Comparison of ENCODE assay signal across 7 mouse cellular contexts in the genomic region with DNA sequence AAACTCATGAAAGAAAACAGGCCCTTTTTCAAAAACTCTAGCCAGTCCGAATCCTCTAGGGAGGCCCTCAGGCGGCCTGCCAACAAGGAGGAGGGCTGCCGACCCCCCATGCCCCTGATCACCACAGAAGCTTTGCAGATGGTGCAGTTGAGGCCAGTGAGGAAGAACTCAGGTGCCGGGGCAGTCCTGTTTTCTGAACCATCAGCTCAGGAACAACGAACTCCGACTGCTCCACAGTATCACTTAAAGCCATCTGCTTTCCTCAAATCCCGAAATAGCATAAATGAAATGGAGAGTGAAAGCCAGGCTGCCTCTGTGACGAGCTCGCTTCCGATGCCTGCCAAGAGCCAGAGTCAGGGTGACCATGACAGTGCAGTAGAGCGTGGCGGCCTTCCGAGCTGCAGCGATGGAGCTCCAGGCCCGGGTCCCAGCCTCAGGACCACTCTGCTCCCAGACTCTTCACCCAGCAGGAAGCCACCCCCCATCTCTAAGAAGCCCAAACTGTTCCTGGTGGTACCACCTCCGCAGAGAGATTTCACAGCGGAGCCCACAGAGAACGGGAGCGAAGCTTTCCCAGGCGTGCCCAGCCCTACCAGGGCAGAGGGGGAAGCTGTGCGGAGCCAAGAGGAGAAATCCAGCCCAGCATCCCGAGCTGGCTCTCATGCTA. TPM values are rescaled to one million over a fixed set of nuclear protein-coding genes. Genes with fewer than 3 reads are reported as not detected.
DNase-seq lines count a peak whose midpoint lies in the region; ATAC-seq lines count a peak whose summit lies in the region.

No protein-coding gene starts in this region.

- H3K4me1 ChIP-seq in embryonic facial prominence, embryonic 13.5 days = peaks cover 30% of the 10 kb centered on the region
- H3K4me1 ChIP-seq in heart, embryonic 16.5 days (ENCODE audit: control insufficient read depth, insufficient read depth, low read length) = peaks cover 19% of the 10 kb centered on the region

- H3K4me2 ChIP-seq in embryonic facial prominence, embryonic 13.5 days = no peak overlapping the region
- H3K4me2 ChIP-seq in heart, embryonic 16.5 days (ENCODE audit: low read depth, low read length) = no peak overlapping the region

- no peaks in the 10 kb centered on the region for H3K9me3 ChIP-seq in embryonic facial prominence, embryonic 13.5 days
- H3K9me3 ChIP-seq in heart, embryonic 16.5 days (replicated peaks; ENCODE audit: control insufficient read depth, low read length) = no peaks in the 10 kb centered on the region

- WGBS in embryonic facial prominence, embryonic 13.5 days = 72% methylated on average over 22 of the region's 22 CpGs
- WGBS in heart, embryonic 16.5 days = 62% methylated on average over 22 of the region's 22 CpGs

- peak overlapping the region; percentile 11; the same call in 1 of the 2 replicates for H3K9ac ChIP-seq in embryonic facial prominence, embryonic 13.5 days
- peak overlapping the region; percentile 21; the same call in 1 of the 2 replicates for H3K9ac ChIP-seq in heart, embryonic 16.5 days (ENCODE audit: low read length)

- H3K27me3 ChIP-seq in embryonic facial prominence, embryonic 13.5 days = no peaks in the 10 kb centered on the region
- H3K27me3 ChIP-seq in heart, embryonic 16.5 days (ENCODE audit: control insufficient read depth, insufficient read depth, low read length) = no peaks in the 10 kb centered on the region

- ATAC-seq in embryonic facial prominence, embryonic 13.5 days (ENCODE audit: insufficient number of reproducible peaks, insufficient read depth, low FRiP score, low TSS enrichment, low read depth) = no peak; the same call in 1 of the 2 replicates
- peak; percentile 46 for ATAC-seq in heart, embryonic 16.5 days (replicated peaks; ENCODE audit: extremely low read depth, insufficient read depth, low FRiP score)
- ATAC-seq in activated CD4-positive, CD25-positive, alpha-beta regulatory T cell, adult 4 months = no peak

- H3K36me3 ChIP-seq in embryonic facial prominence, embryonic 13.5 days = peaks cover 31% of the 10 kb centered on the region
- H3K36me3 ChIP-seq in heart, embryonic 16.5 days (ENCODE audit: control insufficient read depth, insufficient read depth) = peaks cover 19% of the 10 kb centered on the region

- no peak overlapping the region for H3K4me3 ChIP-seq in embryonic facial prominence, embryonic 13.5 days
- H3K4me3 ChIP-seq in heart, embryonic 16.5 days (ENCODE audit: low read length) = no peak overlapping the region

- peak; percentile 76 for DNase-seq in cerebellum, adult 8-10 months
- peak; percentile 38 to 67 for DNase-seq in layer of hippocampus, adult 8-10 months (ENCODE audit: low spot score in 2 of 2)
- peak; percentile 83 for DNase-seq in right cerebral cortex, adult 18-20 months
- DNase-seq in T-cell, adult 2 months (ENCODE audit: low spot score) = no peak

- peak overlapping the region; percentile 33; the same call in 1 of the 2 replicates for H3K27ac ChIP-seq in embryonic facial prominence, embryonic 13.5 days
- H3K27ac ChIP-seq in heart, embryonic 16.5 days (ENCODE audit: low read length) = no peak overlapping the region

RNA-seq across cellular contexts. Expression of gene Hebp2, which starts 19.6 kb away (rescaled TPM):
- polyA plus RNA-seq in embryonic facial prominence, embryonic 13.5 days (2015; fragmentation: Nextera tagmentation; extraction: Ambion mirVana) = 21.4 and 24.9 TPM in 2 replicates
- 11.9 and 12.8 TPM in 2 replicates for polyA plus RNA-seq in heart, embryonic 16.5 days (2015; fragmentation: Nextera tagmentation; extraction: Ambion mirVana)
- total RNA-seq in layer of hippocampus, adult 8-10 months (2022) = 1 to 10 TPM; 2.3 to 4.8 (median 4.2) TPM
- polyA plus RNA-seq in activated CD4-positive, CD25-positive, alpha-beta regulatory T cell, adult 4 months (2017; shearing (Covaris generic)) = not detected

Comparison
In these comparisons a context has a peak if more than half of its experiments do, and no peak if none do; other contexts are left out.
1. RNA of gene Hebp2, which starts 19.6 kb away (polyA plus RNA-seq): 21.4 to 24.9 TPM in embryonic facial prominence, embryonic 13.5 days and 11.9 to 12.8 TPM in heart, embryonic 16.5 days; not detected in activated CD4-positive, CD25-positive, alpha-beta regulatory T cell, adult 4 months; every median in the first group is over 10 times any median in the second.